Mouse (Mus musculus) retina, postnatal 1 day (tissue): ENCODE data around the gene Slc22a21.
"Not testable (repeated sequence)": the region's sequence is repeated elsewhere in the genome, so short reads cannot be mapped to it uniquely, and the experiment has no call there.

Experiments used
- DNase-seq: peaks from one replicate; pipeline ENCODE4 v3.0.0-alpha.2; 2012

Gene Slc22a21

DNA sequence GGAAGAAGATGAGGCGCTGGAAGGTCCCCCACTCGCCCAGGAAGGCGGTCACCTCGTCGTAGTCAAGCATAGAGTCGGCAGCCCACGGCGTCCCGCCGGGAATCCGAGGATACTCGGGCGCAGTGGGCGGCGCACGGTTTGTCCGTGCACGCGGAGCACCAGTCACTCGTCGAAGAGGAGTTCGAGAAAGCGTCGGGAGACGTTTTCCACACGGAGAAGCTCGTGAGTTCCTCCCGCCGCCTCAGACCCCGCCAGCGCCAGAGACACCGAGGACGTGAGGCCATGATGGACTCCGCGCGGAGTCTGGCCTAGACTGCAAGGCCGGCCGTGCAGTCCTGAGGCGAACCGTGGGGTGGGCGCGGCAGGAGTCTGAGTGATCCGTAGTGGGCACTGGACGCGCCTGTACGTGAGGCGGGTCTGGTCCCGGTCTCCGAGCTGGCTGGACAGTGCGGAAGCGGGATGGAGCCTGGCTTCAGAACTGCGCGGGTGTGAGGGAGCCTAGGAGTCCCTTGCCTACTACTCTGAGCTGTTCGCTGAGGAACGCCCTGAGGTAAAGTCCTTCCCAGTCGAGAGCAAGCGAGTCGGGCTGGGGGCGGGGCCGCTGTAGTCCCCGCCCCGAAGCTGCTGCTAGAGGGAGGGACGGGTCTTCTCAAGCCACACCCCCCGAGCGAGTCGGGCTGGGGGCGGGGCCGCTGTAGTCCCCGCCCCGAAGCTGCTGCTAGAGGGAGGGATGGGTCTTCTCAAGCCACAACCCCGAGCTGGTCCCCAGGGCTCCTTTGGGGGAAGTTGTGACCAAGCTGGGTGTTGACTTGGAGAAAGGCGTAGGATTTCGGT lies at the start of gene Slc22a21:
Gene Slc22a21, minus strand, starts transcription at position 545 of the 834 bp plus-strand sequence.
- DNase-seq: peak; percentile 88

GRCm38 (mm10) chr11:54028997-54029396 lies 48.9 kb upstream of the Slc22a21 start:
- no peak for DNase-seq

DNA sequence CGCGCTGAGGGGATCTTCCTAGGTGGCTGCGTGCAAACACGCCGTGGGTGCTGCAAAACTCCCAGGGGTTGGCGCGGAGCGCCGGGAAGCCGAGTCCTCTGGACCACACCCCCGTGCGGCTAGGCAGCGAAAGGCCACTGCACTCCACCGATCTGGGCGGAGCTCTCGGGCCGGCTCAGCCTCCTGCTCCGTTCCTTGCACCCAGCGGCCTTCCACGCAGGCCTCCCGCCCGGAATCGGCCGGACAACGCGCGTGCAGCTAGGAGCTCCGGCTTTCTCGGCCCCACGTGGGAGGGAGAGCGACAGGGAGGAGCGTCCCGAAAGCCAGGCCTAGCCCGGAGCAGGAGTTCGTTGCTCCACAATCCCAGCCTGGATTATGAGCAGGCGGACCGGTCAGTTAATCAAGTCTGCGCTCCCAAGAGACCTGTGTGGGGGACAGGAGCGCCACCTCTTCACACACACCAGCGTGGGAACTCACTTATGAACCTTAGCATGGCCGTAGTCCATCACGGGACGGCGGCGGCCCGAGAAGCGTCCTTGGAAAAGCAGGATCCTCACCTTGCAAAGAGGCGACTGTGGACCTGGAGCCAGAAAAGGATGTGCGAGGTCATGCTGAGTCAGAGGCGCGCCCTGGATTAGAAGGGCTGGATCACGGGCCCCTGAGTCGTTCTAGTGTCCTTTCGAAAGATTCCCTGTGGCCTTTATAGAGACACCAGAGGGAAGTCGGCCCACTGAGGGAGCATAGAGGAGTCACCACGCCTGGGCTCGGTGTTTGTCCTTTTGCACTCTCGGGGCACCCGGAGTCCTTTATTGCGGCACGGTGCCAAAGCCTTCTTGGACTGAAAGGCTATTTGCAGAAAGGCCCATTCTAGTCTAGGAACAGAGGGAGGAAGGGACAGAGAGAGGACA lies 48.2 kb upstream of the Slc22a21 start, which contains the start of gene Slc22a4:
Gene Slc22a4, minus strand, starts transcription at position 47 of the 908 bp plus-strand sequence.
- DNase-seq: peak; percentile 86

DNA sequence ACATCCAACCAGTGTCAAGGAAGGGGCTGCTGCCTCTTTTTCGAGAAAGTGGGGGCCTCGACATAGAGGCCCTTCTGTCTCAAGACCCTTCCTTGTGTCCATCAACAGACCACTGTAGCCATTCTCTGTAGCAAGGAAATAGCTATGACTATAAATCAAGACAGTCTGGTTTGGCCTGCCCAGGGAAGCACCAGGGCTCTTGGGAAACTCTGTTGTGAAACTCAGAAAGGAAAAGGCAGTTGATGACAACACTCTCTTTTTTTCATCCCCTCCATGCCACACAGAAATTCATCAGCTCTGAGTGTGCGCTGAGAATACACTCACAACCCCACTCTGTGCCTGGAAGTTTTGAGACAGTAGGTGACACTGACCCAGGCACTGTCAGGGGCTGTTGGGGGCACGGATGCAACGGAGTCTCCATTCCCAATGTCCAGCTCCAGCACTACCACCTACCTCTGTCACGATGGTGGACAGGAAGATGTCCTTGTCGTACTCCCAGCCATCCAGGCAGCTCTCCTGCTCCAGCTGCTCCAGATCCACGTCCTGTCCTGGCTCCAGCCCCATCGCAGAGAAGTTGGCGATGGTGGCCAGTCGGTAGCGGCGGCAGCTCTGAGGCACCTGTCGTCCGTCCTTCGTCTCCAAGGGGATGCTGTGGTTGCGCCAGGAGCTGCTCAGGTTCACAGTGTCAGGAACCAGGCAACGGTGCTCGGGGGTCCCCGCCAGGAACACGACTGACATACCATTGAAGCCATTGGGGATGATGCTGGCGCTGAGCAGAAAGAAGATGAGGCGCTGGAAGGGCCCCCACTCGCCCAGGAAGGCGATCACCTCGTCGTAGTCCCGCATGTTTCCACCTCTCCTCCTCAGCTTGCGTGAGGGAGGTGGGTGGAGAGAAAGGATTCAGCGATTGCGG lies 47.3 kb upstream of the Slc22a21 start:
- DNase-seq: no peak

DNA sequence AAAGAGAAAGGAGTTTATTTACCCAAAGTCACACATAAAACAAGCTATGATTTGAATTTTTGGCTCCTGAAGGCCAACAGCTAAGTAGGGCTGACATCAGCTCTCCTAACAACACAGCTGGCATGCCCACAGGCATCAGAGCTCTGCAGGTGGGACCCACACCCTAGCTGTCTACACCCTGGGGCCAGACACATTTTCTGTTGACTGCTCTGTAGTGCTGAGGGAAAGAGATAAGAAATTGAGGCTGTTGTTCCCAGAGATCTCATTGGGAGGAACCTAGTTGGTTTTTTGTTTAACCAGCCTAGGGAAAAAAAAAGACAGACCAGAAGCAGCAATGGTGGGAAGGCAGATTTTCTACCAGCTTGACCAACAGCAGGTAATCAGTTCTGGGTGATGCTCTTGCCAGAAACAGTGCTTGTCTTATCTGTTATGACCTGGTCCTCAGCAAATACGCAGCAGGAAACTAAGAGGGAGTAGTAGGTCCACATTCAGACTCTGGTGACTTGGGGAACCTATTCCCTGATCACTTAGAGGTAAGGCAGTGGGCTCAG lies 46.4 kb upstream of the Slc22a21 start:
- no peak for DNase-seq

- no peak for DNase-seq
Measured at GRCm38 (mm10) chr11:54021396-54022093, 41.4 kb upstream of the Slc22a21 start.

DNA sequence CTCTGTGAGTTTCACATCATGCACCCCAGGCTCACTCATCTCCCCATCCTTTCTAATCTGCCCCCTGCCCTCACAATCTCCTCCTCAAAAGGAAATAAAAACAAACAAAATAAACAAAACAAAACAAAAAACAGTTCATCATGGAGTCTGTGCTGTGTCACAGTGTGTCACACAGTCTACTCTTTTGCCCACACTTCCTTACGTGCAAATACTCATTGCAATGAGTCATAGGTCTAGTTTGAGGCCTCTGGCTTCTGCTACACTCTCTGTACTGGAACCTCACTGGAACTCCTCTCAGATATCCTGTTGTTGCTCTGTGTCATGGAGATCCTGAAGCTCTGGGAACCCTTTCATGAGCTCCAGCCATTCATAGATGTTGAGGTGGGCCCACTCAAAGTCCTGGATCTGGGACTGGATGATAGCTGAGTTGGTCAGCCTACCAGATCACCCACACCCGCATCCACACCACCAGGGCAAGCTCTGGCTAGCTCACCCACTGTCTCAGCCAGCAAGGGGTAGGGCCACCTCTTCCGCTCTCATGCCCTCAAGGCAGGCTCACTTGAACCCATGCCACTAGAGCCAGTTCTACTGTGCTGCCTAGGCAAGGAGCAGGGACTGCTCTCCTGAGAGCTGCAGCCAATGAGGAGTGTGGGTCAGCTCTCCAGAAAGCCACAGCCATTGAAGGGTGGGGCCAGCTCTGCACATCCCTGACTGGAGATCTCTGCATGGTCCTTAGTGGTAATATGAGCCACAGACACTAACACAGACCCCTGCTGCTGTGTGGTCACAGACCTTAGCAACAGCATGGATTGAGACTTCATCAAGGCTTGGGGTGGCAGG lies 39.0 kb upstream of the Slc22a21 start:
- no peak for DNase-seq

DNA sequence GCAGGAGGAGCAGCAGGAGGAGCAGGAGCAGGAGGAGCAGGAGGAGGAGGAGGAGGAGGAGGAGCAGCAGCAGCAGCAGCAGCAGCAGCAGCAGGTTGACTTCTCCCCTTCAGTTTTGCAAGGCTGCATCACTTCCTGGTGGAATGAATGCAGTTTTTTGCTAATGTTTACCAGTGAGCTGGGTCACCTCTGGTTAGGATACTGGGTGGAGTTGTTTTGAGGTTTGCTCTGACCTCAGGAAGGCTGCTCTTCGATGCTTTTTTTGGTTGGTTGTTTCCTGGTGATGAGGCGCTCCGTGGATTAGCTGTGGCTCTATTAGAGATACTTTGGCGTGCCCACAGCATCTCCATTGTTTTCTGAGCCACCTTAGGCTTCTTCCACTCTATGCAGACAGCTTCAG lies 37.5 kb upstream of the Slc22a21 start:
- DNase-seq: no peak

DNA sequence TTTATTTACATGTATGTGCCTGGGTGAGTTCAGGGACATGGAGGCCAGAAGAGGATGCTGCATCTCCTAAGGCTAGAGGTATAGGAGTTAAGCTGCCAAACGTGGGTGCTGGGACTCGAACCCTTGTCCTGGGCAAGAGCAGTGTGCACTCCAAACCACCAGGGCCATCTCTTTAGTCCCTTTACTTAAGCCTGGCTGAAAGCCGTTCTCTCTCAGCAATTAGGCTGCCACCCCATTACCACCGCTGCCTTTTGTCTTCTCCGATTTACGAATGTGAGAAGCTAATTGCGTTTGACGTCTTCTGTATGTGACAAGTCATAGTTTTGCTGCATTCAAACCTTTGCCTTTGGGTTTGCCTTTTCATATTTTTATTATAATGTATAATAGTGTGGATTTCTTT lies 35.9 kb upstream of the Slc22a21 start:
- DNase-seq: peak; percentile 63

DNA sequence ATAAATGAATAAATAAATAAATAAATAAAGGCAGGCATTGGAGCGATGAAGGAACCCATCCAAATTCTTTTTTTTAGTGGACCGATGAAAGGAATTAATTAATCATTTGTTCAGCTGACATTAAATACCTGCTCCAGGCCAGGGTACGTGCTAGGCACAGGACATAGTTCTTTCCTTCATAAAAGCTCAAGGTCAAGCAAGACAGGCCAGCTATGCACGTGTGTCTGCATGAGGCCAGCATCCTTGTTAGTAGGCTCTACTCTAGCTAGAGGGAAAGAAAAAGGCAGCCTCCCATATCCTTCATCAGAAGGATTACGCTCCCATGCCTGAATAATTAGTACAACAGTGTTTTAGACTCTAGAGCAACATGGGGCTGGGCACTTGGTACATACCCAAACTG lies 32.8 kb upstream of the Slc22a21 start:
- no peak for DNase-seq

DNA sequence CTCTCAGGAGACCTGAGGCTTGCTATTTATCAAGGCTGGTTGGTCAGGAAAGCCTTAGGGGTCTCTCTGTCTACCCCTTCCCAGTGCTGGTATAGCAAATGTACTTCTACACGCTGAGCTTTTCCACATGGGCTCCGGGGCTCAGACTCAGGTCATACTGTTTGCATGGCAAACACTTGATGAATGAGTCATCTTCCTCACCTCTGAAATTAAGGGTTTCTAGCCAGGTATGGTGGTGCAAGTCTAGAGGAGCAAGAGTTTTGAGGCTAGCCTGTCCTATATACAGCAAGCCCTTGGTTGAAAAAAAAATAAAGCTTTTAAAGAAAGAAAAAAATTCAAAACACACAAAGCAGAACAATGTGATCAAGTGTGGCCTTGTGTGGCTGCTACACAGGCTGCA lies 31.1 kb upstream of the Slc22a21 start:
- no peak for DNase-seq

DNA sequence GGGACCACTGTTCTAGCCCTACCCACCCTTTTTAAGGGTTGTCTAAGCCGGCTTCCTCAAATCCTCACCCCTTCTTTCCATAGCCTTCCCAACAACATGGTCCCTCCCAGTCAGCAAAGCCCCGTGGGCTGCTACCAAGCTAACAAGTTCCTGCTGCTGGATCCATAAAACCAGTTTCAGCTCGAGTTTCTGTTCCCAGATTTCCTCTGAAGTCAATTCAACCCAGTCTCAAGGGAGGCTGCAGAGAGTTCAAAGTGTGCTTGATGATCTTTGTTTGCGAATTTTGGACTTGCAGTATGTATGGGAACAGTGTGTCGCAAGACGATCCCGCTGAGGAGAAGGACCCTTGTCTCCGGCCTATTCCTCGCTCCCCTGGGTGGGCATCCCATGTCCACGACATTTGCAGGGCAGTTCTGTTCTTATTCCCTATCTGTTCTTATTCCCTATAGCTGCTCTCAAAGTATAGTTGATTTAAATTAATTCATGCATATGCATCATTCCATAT lies 28.3 kb upstream of the Slc22a21 start:
- DNase-seq: no peak

GRCm38 (mm10) chr11:54007717-54008116 lies 27.6 kb upstream of the Slc22a21 start:
- DNase-seq: no peak

DNA sequence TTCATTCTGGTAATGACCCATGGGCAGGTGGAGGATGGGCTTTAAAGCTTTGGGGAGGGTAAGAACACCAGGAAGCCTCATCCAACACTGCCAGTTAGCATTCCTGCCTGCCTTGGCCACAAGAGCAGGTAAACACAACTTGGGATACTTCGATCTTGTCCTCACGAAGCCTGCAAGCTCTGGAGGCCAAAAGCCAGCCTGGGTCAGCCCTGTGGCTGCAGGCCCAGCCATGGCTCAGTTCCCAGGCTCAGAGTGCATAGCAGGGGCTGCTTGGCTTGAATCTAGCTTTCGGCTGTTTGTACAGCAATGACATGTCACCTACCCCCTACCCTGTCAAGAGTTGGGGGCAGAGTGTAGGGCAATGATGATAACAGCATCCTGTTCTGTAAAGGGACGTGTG lies 26.8 kb upstream of the Slc22a21 start:
- no peak for DNase-seq

GRCm38 (mm10) chr11:54006362-54006761 lies 26.2 kb upstream of the Slc22a21 start:
- DNase-seq: not testable (repeated sequence)

DNA sequence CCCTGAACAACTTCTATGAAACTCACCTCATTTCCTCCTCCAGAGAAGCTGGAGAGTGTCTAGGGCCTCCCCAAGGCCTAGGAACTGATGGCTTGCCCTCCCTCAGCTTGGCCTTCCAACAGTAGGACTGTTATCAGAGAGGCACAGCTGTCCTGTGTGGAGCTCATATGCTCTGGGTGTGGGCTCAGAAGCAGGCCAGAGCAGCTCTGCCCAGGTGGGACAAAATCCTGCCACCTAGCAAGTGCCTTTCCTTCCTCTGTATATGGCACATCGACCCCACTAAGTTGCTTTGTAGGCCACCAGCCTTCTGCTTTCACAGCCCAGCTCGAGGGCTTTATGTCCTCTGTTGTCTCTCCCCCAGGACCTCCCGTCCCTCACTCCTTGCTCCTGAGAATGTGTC lies 24.6 kb upstream of the Slc22a21 start:
- no peak for DNase-seq

DNA sequence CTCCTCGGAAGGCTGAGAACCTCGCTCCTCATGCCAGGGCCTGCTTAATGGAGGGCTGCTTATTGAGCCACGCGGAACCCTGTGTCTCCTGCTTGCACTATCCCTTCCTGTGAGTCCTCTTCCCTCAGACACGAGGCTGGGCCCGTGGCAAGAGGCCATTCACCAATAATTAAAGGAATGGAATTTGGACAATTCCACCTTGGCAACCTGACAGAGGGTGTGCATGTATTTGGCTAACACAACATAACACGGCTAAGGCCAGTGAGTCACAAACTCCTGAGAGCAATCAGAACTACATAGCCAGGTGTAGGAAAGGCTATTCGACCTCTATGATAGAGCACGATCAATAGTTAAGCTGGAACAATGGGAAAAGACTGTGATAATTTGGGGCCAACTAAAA lies 24.1 kb upstream of the Slc22a21 start:
- DNase-seq: no peak

DNA sequence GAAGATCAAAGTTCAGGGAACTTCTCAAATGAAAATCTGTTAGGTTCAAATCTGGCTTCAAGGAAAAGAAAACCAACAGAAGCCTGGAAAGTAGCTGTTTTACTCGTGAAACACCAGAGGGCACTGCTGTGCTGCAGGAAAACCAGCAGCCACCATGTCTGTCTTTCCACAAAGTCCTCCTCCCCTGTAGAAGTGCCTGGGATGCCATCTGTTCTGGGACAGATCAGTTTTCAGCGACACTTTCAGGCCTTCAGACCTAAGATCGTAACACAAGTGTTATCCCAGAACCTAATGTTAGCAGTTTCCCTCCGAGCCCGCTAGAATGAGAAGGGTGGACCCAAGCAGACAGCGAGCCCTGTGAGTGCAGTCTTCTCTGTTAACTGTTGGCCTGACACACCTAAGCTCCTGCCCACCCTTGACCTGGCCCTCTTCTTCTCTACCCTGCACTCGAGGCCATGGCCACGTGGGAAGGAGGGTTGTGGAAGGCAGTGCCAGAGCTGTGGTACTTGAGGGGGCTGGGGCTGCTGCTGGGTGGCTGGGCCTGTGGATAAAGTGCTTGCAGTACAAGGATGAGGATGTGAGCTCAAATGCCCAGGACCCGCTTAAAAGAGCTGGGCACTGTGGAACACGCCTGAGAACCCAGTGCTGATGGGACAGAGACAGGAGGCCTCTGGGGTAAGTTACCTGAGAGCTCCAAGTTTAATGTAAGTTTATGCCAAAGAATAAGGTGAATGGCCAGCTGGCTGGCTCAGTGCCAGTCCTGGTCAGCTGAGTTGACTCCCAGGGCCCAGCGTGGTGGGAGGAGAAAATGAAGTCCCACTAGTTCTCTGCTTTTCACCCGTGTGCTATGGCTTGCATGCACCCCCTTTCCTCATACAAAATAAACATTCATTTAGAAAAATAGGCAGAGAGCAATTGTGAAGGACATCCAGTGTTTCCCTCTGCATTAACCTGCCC lies 22.9 kb upstream of the Slc22a21 start:
- peak; percentile 85 for DNase-seq

DNA sequence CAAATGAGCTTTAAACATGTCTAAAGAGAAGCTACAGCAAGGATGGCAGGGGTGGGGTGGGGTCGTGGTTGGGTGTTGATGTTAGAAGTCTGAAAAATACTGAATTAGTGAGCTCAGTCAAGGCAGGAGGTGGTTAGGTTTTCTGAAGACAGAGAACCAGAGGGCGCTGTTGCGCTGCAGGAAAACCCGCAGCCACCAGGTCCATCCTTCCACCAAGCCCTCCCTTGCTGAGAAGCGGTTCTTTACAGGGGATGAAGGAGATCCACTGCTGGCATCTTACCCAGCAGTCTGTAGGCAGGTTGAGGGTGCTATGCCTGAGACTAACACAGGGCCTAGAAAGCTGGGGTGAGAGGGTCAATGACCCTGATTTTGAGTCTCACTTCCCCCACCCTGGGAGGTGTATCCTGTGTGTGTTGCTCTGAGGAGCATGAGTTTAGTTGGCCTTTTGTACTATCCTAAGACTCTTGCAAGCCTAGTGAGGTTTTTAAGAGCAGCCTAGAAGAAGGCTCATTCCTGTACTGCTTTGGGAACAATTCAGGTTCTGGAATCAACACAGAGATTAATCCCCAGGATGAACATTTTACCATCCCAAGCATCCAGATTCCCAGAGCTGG lies 22.1 kb upstream of the Slc22a21 start:
- DNase-seq: peak; percentile 66
